Mouse (Mus musculus) thymus, adult 2 months (tissue): ENCODE data around the gene Tmem221.

Experiments
- CTCF ChIP-seq: fragments of 200-500 bp; IDR thresholded peaks from 2 replicates; pipeline ENCODE4 v1.5.1; 2012; ENCODE audit warnings: mild to moderate bottlenecking, control low read depth, low read length, moderate library complexity, borderline replicate concordance; ENCODE audit not compliant: control insufficient read depth, poor library complexity, insufficient read depth; ENCODE audit errors: extremely low read depth
- POLR2A ChIP-seq: fragments of 200-500 bp; IDR thresholded peaks from 2 replicates; pipeline ENCODE4 v1.6.1; 2012; ENCODE audit warnings: mild to moderate bottlenecking, low read length, control low read depth, moderate library complexity; ENCODE audit not compliant: control insufficient read depth, poor library complexity, insufficient read depth; ENCODE audit errors: extremely low read depth

- no peak for TF ChIP-seq CTCF
- no peak for TF ChIP-seq POLR2A
Observed at GRCm38 (mm10) chr8:71568941-71569340, 10.3 kb upstream of the Tmem221 start.
